Mouse (Mus musculus): ENCODE measurements around the gene Fam117b.
A peak's percentile ranks its signal among the peaks of the same experiment; 100 is the strongest.

Fam117b gene

GRCm38 (mm10) chr1:59912413-59913157, at the start of gene Fam117b:
Gene Fam117b (plus strand): TSS chr1:59913006.
- peak; percentile 99 for DNase-seq

- DNase-seq: no peak
Observed at GRCm38 (mm10) chr1:59868041-59868440, 44.8 kb upstream of the Fam117b start.

GRCm38 (mm10) chr1:59874023-59874422, 38.8 kb upstream of the Fam117b start:
- DNase-seq: no peak

GRCm38 (mm10) chr1:59878098-59878497, 34.7 kb upstream of the Fam117b start:
- DNase-seq: no peak

- DNase-seq: peak; percentile 69
Observed at GRCm38 (mm10) chr1:59883349-59884134, 29.3 kb upstream of the Fam117b start.

GRCm38 (mm10) chr1:59886899-59887298, 25.9 kb upstream of the Fam117b start:
- DNase-seq: no peak

- no peak for DNase-seq
Observed at GRCm38 (mm10) chr1:59888018-59888417, 24.8 kb upstream of the Fam117b start.

GRCm38 (mm10) chr1:59891185-59891584, 21.6 kb upstream of the Fam117b start:
- no peak for DNase-seq

GRCm38 (mm10) chr1:59892777-59893176, 20.0 kb upstream of the Fam117b start:
- DNase-seq: no peak

- no peak for DNase-seq
Observed at GRCm38 (mm10) chr1:59894025-59894424, 18.8 kb upstream of the Fam117b start.

- DNase-seq: no peak
Observed at GRCm38 (mm10) chr1:59895456-59895855, 17.4 kb upstream of the Fam117b start.

GRCm38 (mm10) chr1:59897147-59897798, 15.5 kb upstream of the Fam117b start:
- DNase-seq: no peak

- DNase-seq: no peak
Observed at GRCm38 (mm10) chr1:59899679-59900078, 13.1 kb upstream of the Fam117b start.

GRCm38 (mm10) chr1:59901082-59901876, 11.5 kb upstream of the Fam117b start:
- no peak for DNase-seq

- DNase-seq: no peak
Observed at GRCm38 (mm10) chr1:59902634-59903033, 10.2 kb upstream of the Fam117b start.

GRCm38 (mm10) chr1:59904630-59905295, 8.0 kb upstream of the Fam117b start:
- DNase-seq: no peak

- DNase-seq: no peak
Observed at GRCm38 (mm10) chr1:59905916-59906315, 6.9 kb upstream of the Fam117b start.

GRCm38 (mm10) chr1:59906819-59907521, 5.8 kb upstream of the Fam117b start:
- DNase-seq: no peak

GRCm38 (mm10) chr1:59907700-59908099, 5.1 kb upstream of the Fam117b start:
- DNase-seq: no peak

- no peak for DNase-seq
Observed at GRCm38 (mm10) chr1:59910941-59911340, 1.9 kb upstream of the Fam117b start.

GRCm38 (mm10) chr1:59913195-59913868, 526 bp downstream of the Fam117b start:
- DNase-seq: peak; percentile 68
